Mouse (Mus musculus) frontal cortex, postnatal 25 days (tissue): ENCODE data around the gene Rgcc.
A peak's percentile ranks its signal among the peaks of the same experiment; 100 is the strongest.

Experiments
- DNase-seq, 2 experiments: peaks; one replicate each; pipeline ENCODE4 v3.0.0; 2022; ENCODE audit warnings: low spot score in 2 of 2

The Rgcc gene

GRCm38 (mm10) chr14:79278927-79279326, 22.5 kb downstream of the Rgcc start:
- DNase-seq: no peak

- no peak for DNase-seq
Measured at GRCm38 (mm10) chr14:79277922-79278321, 23.5 kb downstream of the Rgcc start.

DNA sequence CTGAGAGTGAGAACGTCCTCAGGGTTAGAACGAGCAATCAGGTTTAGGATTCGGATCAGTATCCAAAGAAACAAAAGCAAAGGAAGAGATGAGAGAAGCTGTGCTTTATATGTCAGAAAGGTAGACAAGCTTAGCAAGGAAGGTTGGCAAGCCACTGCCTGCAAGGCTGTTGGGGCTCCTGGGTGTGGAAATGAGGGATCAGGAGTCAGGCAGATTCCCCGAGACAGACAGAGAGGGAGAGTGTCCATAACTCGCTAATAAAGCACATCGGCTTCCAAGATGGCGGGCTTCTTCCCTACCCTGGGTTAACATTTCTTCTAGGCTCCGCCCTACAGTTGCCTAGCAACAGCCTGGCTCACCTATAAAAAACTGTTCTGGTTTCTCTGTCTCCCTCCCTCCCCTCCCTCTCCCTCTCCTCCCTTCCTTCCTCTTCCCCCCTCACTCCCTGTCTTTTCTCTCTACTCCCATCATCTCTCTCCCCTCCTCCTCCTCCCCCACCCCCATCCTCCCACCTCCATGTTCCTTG, 25.5 kb downstream of the Rgcc start:
- DNase-seq: no peak

GRCm38 (mm10) chr14:79275441-79275840, 26.0 kb downstream of the Rgcc start:
- no peak for DNase-seq

GRCm38 (mm10) chr14:79273697-79274477, 27.6 kb downstream of the Rgcc start:
- no peak for DNase-seq

DNA sequence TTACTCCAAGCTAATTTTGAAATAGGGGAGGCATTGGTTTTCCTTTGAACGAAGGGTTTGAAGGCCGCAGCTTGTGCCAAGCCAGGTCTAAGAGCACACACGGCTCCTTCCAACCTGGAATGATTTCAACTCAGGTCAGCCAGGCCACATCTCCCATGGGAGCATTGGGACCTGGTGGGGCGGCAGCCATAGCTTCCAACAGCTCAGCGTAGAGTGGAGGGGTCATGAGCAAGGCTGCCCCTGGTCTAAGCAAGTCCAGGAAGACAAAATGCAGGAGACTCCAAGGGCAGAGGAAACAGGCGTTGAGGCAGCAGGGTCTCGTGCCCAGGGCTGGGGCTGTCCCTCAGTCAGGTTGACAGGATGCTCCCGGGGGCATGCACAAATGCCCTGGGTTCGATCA, 28.5 kb downstream of the Rgcc start:
- DNase-seq: no peak

GRCm38 (mm10) chr14:79272188-79272694, 29.2 kb downstream of the Rgcc start:
- DNase-seq: no peak

- no peak for DNase-seq
Measured at GRCm38 (mm10) chr14:79269551-79269950, 31.9 kb downstream of the Rgcc start.

- no peak for DNase-seq
Measured at GRCm38 (mm10) chr14:79267878-79268277, 33.6 kb downstream of the Rgcc start.

GRCm38 (mm10) chr14:79267382-79267781, 34.1 kb downstream of the Rgcc start:
- no peak for DNase-seq

DNA sequence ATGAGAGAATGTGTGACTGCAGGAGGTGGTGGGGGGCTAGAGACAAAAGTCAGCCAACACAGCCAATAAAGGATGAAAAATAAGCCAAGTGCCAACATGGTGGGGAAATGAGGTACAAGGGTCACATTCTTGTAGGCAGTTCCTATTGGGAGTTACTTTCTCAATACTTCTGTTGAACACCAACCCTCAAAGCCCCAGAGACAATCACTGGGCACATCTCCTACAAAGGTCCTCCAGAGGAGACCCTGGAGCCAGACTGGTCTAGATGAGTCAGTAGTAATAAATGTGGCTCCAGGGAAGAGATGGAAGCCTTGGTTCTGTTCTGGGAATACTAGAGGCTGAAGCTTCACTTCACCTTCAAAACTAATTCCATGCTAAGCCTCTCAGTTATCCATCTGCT, 35.0 kb downstream of the Rgcc start:
- no peak for DNase-seq

DNA sequence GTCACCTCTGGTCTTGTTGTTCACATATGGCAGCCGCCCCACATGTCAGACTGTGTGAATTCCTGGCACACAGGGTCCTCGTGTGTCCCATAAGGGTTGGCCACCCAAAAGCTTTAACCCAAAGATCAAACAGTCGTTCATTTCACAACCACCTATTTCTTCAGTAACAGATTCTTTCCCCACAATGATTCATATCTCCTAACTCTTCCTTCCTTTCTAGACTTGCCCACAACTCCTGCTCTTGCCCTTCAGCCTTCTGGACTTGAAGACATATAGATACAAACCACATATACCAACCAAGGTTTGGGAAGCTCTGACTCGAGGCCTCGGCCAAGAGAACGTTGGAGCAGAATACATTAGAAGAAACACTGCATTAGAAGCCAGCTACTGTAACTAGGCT, 35.7 kb downstream of the Rgcc start:
- no peak for DNase-seq

- no peak for DNase-seq
Measured at GRCm38 (mm10) chr14:79263321-79263720, 38.1 kb downstream of the Rgcc start.

- peak in 1 of 2 experiments; percentile 19 for DNase-seq
Measured at GRCm38 (mm10) chr14:79262677-79263076, 38.8 kb downstream of the Rgcc start.

GRCm38 (mm10) chr14:79259062-79259779, 42.2 kb downstream of the Rgcc start:
- no peak for DNase-seq

- DNase-seq: no peak
Measured at GRCm38 (mm10) chr14:79256656-79257055, 44.8 kb downstream of the Rgcc start.

DNA sequence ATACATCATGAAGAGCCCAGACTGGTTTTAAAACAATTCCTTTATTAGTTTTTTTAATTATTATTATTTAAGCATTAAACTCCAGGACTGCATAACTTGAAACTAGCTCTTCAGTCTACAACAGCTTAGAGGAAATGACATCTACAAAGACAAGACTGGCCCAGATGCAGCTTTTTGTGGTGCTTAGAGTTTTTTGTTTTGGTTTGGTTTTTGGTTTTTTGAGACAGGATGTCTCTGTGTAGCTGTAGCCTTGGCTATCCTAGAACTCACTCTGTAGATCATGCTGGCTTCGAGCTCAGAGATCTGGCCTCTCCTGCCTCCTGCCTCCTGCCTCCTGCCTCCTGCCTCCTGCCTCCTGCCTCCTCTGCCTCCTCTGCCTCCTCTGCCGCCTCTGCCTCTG, 45.7 kb downstream of the Rgcc start:
- no peak for DNase-seq

DNA sequence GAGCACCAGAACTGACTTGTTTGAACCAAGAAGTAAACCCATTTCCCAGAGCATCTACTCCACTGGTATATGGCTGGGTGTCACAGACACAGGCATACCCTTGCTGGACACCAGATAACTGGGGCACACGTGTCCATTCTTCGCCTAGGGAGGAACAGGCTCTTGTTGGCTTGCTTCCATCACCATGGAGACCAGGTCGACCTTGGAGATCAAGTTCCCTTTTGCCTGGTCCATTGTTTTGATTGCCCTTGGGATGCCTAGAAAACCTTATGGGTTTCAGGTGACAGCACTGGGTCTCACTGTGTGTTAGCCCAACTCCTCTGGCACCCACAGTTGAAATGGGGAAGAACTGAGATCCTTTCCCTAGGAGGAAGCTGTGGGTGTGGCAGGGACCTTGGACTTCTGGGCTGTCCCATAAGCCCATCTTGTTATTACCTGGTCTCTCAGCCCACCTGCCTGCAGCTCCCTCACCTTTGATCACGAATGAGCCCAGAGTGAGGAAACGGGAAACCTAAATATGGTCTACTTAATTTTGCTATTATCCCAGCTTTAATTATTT, 49.6 kb downstream of the Rgcc start:
- no peak for DNase-seq

DNA sequence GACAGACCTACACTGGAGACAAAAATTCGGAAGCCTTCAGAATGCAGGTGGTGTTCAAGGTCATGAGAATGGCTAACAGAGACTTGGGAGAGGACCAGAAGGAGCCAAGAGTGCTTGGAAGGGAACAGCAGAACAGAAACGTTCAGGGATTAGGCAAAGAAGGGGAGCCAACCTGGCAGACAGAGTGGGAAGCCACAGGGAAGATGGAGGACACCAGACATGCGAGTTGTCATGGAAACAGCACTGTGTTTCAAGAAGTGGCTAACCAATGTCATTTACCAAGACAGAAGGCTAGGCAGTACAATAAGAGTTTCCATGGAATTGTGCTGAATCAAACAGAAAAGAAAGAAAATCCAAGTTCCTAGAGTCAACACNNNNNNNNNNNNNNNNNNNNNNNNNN, 56.9 kb downstream of the Rgcc start:
- DNase-seq: no peak

- no peak for DNase-seq
Measured at GRCm38 (mm10) chr14:79243038-79243883, 58.2 kb downstream of the Rgcc start.

- no peak for DNase-seq
Measured at GRCm38 (mm10) chr14:79242386-79242720, 59.1 kb downstream of the Rgcc start.
